Mouse (Mus musculus): ENCODE data around the gene Wdr93. TPM values are rescaled to one million over a fixed set of nuclear protein-coding genes. Genes with fewer than 3 reads are reported as not detected.

Gene Wdr93
- polyA plus RNA-seq, 1 experiment from 2014 or later = 0.21 TPM

DNA sequence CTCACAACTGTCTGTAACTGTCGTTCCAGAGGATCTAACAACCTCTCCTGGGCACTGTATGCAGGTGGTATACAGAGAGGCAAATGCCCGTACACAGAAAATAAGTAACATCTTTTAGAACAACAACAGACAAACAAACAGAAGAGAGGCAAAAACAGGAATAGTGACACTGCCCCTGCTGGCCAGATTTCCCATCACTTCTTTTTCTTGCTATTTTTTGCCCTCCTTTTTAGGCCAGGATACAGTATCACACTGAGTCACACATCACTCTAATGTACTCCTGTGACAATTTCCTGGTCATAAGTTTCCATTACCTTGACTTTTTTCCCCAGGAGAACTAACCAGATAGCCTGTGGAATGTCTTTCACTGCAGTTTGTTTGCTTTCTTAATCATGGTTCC is 13.4 kb downstream of the Wdr93 start:
- Histone ChIP-seq H3K36me3 (replicated peaks; ENCODE audit: control insufficient read depth, insufficient read depth, low read depth, low read length) (no peaks in the 10 kb centered on the region), H3K9me3 (replicated peaks; ENCODE audit: control insufficient read depth, low read length) (no peaks in the 10 kb centered on the region), H3K4me3 (ENCODE audit: low read depth, low read length) (no peak overlapping the region), H3K27me3 (ENCODE audit: control insufficient read depth, insufficient read depth, low read length) (no peaks in the 10 kb centered on the region), H3K27ac (replicated peaks; ENCODE audit: low read depth, low read length) (no peak overlapping the region), H3K4me2 (ENCODE audit: low read depth, low read length) (no peak overlapping the region), H3K4me1 (ENCODE audit: control insufficient read depth, insufficient read depth, low read length) (no peaks in the 10 kb centered on the region), H3K9ac (replicated peaks; ENCODE audit: low read length) (no peak overlapping the region)
- WGBS = 50% methylated on average over 2 of the region's 2 CpGs
- peak; percentile 9 for DNase-seq (ENCODE audit: low spot score)
- no peak for ATAC-seq (replicated peaks; ENCODE audit: insufficient number of reproducible peaks, low FRiP score, low TSS enrichment, low read depth)

DNA sequence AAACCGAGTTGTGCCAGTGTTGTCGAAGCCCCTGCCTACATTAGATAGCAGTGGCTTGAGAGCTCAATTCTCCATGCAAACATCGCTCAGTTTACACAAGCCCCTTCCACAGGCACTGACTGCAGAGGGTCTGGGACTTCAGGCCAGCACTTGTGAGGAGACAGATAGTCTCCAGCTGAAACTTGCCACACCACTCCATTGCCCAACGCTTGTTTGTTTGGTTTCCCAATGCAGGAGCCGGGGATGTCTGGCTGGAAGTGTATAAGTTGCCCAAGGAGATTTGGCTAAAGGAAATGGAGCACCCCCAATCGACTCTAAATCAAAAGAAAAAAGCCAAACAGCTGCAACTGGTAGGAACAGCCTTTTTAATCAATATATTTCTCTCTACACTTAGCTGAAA is 15.2 kb downstream of the Wdr93 start:
- ATAC-seq (replicated peaks; ENCODE audit: insufficient number of reproducible peaks, low FRiP score, low TSS enrichment, low read depth) (no peak), DNase-seq (ENCODE audit: low spot score) (no peak)
- Histone ChIP-seq H3K9ac (replicated peaks; ENCODE audit: low read length) (no peak overlapping the region), H3K9me3 (replicated peaks; ENCODE audit: control insufficient read depth, low read length) (no peaks in the 10 kb centered on the region), H3K36me3 (replicated peaks; ENCODE audit: control insufficient read depth, insufficient read depth, low read depth, low read length) (no peaks in the 10 kb centered on the region), H3K27ac (replicated peaks; ENCODE audit: low read depth, low read length) (no peak overlapping the region), H3K4me3 (ENCODE audit: low read depth, low read length) (no peak overlapping the region), H3K4me1 (ENCODE audit: control insufficient read depth, insufficient read depth, low read length) (no peaks in the 10 kb centered on the region), H3K4me2 (ENCODE audit: low read depth, low read length) (no peak overlapping the region), H3K27me3 (ENCODE audit: control insufficient read depth, insufficient read depth, low read length) (no peaks in the 10 kb centered on the region)
- WGBS = 76% methylated on average over 6 of the region's 6 CpGs

DNA sequence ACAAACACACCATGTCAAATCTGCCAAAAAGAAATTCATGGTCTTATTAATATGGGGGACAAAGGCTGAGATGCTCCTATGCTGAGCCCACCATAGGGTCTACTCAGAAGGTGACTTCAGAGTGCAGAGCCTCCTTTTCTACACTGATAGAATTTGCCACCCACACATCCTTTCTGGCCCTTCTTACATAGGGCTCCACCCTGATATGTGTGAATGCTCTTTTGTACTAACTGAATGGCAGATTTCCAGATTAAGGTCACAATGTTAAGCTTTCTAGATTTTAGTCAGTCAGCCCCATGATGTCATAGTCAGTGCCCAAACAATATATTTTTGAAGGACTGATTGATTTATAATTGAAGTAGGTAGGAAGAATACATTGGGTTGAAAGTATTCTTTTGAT is 16.8 kb downstream of the Wdr93 start:
- Histone ChIP-seq H3K27ac (replicated peaks; ENCODE audit: low read depth, low read length) (no peak overlapping the region), H3K36me3 (replicated peaks; ENCODE audit: control insufficient read depth, insufficient read depth, low read depth, low read length) (no peaks in the 10 kb centered on the region), H3K27me3 (ENCODE audit: control insufficient read depth, insufficient read depth, low read length) (no peaks in the 10 kb centered on the region), H3K9me3 (replicated peaks; ENCODE audit: control insufficient read depth, low read length) (no peaks in the 10 kb centered on the region), H3K9ac (replicated peaks; ENCODE audit: low read length) (no peak overlapping the region), H3K4me1 (ENCODE audit: control insufficient read depth, insufficient read depth, low read length) (no peaks in the 10 kb centered on the region), H3K4me3 (ENCODE audit: low read depth, low read length) (no peak overlapping the region), H3K4me2 (ENCODE audit: low read depth, low read length) (no peak overlapping the region)
- ATAC-seq (replicated peaks; ENCODE audit: insufficient number of reproducible peaks, low FRiP score, low TSS enrichment, low read depth) (no peak), DNase-seq (ENCODE audit: low spot score) (no peak)

DNA sequence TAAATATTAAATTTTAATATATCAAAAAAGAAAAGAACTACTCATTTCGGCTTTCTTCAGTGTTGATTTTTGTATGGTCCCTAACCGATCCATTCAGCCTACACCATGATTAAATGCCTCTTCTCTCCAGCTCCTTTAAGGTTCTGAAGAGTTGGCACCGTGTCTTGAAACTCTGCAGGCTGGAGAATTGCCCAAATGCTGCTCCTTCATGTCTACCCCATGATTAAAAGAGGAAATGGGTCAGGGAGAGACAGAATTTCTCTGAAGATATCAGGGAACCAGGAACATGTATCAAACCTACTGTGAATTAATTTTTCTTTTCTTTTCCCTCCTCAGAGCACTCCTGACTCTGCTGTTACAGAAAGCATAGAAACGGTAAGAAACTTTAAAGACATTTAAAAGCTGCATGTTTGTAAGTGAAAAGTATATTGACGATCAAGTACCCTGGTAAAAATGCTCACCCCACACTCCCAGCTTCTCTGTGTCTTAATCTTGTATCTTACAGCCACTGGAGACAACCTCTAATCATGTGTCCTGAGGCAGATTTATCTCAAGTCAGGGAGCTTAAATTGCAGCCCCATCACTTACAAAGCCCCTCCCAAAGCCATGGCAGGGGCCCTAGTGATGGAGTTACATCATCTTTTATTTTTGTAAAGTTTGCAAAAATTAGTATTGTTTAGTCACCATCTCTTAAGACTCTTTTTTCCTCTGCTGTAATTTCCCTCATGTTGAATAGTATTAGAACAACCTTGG is 18.3 kb downstream of the Wdr93 start:
- no peaks in the 10 kb centered on the region for H3K27me3 ChIP-seq (ENCODE audit: control insufficient read depth, insufficient read depth, low read length)
- WGBS = 85% methylated on average over 5 of the region's 5 CpGs

DNA sequence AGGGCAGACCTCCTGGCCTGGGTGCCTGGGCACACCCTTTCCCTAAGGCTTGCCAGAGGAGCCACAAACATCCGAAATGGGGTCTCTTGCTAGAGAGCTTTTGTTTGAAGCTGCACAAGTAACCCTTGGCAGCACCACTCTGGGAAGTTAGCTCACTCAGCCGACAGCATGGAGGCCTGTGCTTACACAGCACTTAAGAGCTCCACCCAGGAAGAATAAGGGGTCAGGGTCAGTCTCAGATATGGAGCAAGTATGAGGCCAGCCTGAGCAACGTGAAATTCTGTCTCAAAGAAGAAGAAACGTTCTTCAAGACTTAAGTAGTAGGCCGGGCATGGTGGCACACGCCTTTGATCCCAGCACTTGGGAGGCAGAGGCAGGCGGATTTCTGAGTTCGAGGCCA is 19.1 kb downstream of the Wdr93 start:
- Histone ChIP-seq H3K4me1 (ENCODE audit: control insufficient read depth, insufficient read depth, low read length) (no peaks in the 10 kb centered on the region), H3K27ac (replicated peaks; ENCODE audit: low read depth, low read length) (no peak overlapping the region), H3K4me3 (ENCODE audit: low read depth, low read length) (no peak overlapping the region), H3K9me3 (replicated peaks; ENCODE audit: control insufficient read depth, low read length) (no peaks in the 10 kb centered on the region), H3K36me3 (replicated peaks; ENCODE audit: control insufficient read depth, insufficient read depth, low read depth, low read length) (no peaks in the 10 kb centered on the region), H3K27me3 (ENCODE audit: control insufficient read depth, insufficient read depth, low read length) (no peaks in the 10 kb centered on the region), H3K4me2 (ENCODE audit: low read depth, low read length) (no peak overlapping the region), H3K9ac (replicated peaks; ENCODE audit: low read length) (no peak overlapping the region)
- ATAC-seq (replicated peaks; ENCODE audit: insufficient number of reproducible peaks, low FRiP score, low TSS enrichment, low read depth) (no peak), DNase-seq (ENCODE audit: low spot score) (no peak)
- 78% methylated on average over 8 of the region's 8 CpGs for WGBS

More for the DNA sequence above, 18.3 kb downstream of the Wdr93 start:
- H3K4me3 ChIP-seq (ENCODE audit: low read depth, low read length) = no peak overlapping the region
- no peaks in the 10 kb centered on the region for H3K9me3 ChIP-seq (replicated peaks; ENCODE audit: control insufficient read depth, low read length)
- H3K36me3 ChIP-seq (replicated peaks; ENCODE audit: control insufficient read depth, insufficient read depth, low read depth, low read length) = no peaks in the 10 kb centered on the region
- H3K4me2 ChIP-seq (ENCODE audit: low read depth, low read length) = no peak overlapping the region
- no peaks in the 10 kb centered on the region for H3K4me1 ChIP-seq (ENCODE audit: control insufficient read depth, insufficient read depth, low read length)
- DNase-seq (ENCODE audit: low spot score) = no peak
- no peak overlapping the region for H3K27ac ChIP-seq (replicated peaks; ENCODE audit: low read depth, low read length)
- no peak overlapping the region for H3K9ac ChIP-seq (replicated peaks; ENCODE audit: low read length)
- no peak for ATAC-seq (replicated peaks; ENCODE audit: insufficient number of reproducible peaks, low FRiP score, low TSS enrichment, low read depth)

DNA sequence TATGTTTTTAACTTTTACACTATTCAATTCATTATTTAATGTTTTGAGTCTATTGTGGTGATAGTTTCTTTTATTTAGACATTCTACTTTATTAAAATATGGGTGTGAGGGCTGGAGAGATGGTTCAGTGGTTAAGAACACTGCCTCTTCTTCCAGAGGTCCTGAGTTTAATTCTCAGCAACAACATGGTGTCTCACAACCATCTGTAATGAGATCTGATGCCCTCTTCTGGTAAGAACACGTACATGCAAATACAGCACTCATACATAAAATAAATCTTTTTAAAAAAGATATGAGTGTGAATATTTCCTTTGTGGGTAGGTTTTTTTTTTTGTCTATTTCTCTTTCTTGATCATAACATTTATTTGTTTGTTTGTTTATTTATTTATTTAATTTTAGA is 23.0 kb downstream of the Wdr93 start:
- WGBS = 57% methylated on average over 1 of the region's 1 CpGs
- Histone ChIP-seq H3K4me2 (ENCODE audit: low read depth, low read length) (no peak overlapping the region), H3K27ac (replicated peaks; ENCODE audit: low read depth, low read length) (no peak overlapping the region), H3K27me3 (ENCODE audit: control insufficient read depth, insufficient read depth, low read length) (no peaks in the 10 kb centered on the region), H3K4me3 (ENCODE audit: low read depth, low read length) (no peak overlapping the region), H3K36me3 (replicated peaks; ENCODE audit: control insufficient read depth, insufficient read depth, low read depth, low read length) (no peaks in the 10 kb centered on the region), H3K4me1 (ENCODE audit: control insufficient read depth, insufficient read depth, low read length) (no peaks in the 10 kb centered on the region), H3K9ac (replicated peaks; ENCODE audit: low read length) (no peak overlapping the region), H3K9me3 (replicated peaks; ENCODE audit: control insufficient read depth, low read length) (no peaks in the 10 kb centered on the region)
- no peak for DNase-seq (ENCODE audit: low spot score)
- no peak for ATAC-seq (replicated peaks; ENCODE audit: insufficient number of reproducible peaks, low FRiP score, low TSS enrichment, low read depth)

DNA sequence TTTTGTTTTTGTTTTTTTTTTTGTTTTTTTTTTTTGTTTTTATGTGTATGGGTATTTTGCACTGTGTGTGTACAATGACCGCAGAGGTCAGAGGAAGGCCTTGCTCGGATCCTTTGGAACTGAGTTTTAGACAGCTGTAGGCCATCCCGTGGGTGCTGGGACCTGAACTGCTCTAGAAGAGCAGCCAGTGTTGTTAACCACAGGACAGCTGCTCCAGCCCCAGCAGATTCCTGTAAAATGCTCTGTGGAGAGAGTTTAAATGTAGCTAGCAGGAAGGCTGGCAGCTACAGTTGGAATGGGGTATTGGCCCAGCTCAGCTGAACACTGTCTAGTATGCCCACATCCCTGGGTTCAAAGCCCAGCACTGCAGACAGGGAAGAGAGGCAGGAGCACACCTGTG is 26.7 kb downstream of the Wdr93 start:
- Histone ChIP-seq H3K4me3 (ENCODE audit: low read depth, low read length) (no peak overlapping the region), H3K27ac (replicated peaks; ENCODE audit: low read depth, low read length) (no peak overlapping the region), H3K27me3 (ENCODE audit: control insufficient read depth, insufficient read depth, low read length) (no peaks in the 10 kb centered on the region), H3K9me3 (replicated peaks; ENCODE audit: control insufficient read depth, low read length) (no peaks in the 10 kb centered on the region), H3K36me3 (replicated peaks; ENCODE audit: control insufficient read depth, insufficient read depth, low read depth, low read length) (no peaks in the 10 kb centered on the region), H3K9ac (replicated peaks; ENCODE audit: low read length) (no peak overlapping the region), H3K4me1 (ENCODE audit: control insufficient read depth, insufficient read depth, low read length) (no peaks in the 10 kb centered on the region), H3K4me2 (ENCODE audit: low read depth, low read length) (no peak overlapping the region)
- no peak for DNase-seq (ENCODE audit: low spot score)
- no peak for ATAC-seq (replicated peaks; ENCODE audit: insufficient number of reproducible peaks, low FRiP score, low TSS enrichment, low read depth)
- 79% methylated on average over 3 of the region's 3 CpGs for WGBS

DNA sequence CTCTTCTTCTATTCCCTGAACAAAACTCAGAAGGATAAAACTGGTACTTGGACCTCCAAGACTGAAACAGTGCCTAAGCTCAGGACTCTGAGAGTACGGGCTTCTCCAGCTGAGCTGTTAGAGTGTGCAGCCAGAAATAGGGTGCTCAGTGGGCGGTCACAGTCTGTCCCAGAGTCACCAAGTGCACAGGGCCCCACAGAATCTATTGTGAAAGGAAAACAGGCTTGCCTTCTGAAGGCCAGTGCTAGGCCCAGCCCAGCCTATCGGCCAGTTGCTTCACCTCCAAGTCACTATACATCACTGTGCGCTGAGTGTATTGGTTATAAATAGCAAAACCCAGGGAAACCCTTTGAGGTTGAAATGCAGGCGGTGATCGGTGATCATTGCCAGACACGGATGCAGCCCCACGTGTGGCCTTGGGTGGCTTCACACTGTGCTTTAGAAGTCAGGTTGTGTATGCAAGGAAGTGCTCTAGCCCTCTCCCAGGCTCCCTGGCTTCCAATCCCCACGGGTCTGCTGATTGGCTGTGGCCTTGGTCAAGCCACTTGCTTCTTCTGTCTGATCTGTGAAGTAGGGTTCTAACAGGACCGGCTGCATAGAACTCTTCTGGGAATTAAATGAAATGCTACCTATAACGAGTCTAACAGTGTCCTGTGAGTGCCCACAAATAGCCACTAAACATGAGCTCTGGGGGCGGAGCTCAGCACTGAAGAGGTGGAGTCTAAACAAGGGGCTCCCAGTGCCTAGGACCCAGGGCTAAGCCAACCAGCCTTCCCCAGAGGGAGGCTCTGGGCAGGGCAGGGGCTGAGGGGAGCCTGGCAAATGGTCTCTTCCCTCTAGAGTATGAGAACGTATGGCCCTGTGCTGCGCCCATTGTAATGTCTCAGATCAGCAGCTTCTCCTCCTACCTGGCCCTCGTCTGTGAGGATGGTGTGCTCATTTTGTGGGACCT is 28.9 kb downstream of the Wdr93 start:
- 45% methylated on average over 15 of the region's 15 CpGs for WGBS
- Histone ChIP-seq H3K27me3 (ENCODE audit: control insufficient read depth, insufficient read depth, low read length) (no peaks in the 10 kb centered on the region), H3K4me2 (ENCODE audit: low read depth, low read length) (no peak overlapping the region), H3K9me3 (replicated peaks; ENCODE audit: control insufficient read depth, low read length) (no peaks in the 10 kb centered on the region), H3K27ac (replicated peaks; ENCODE audit: low read depth, low read length) (no peak overlapping the region), H3K9ac (replicated peaks; ENCODE audit: low read length) (no peak overlapping the region), H3K36me3 (replicated peaks; ENCODE audit: control insufficient read depth, insufficient read depth, low read depth, low read length) (no peaks in the 10 kb centered on the region), H3K4me1 (ENCODE audit: control insufficient read depth, insufficient read depth, low read length) (no peaks in the 10 kb centered on the region), H3K4me3 (ENCODE audit: low read depth, low read length) (no peak overlapping the region)
- no peak for ATAC-seq (replicated peaks; ENCODE audit: insufficient number of reproducible peaks, low FRiP score, low TSS enrichment, low read depth)
- no peak for DNase-seq (ENCODE audit: low spot score)
